Mouse (Mus musculus) hindbrain, embryonic 11.5 days (tissue): ENCODE measurements around the gene Fndc11. TPM values are rescaled to one million over a fixed set of nuclear protein-coding genes. Genes with fewer than 3 reads are reported as not detected.
"Not testable (repeated sequence)": the region's sequence is repeated elsewhere in the genome, so short reads cannot be mapped to it uniquely, and the experiment has no call there.

Experiments
- ATAC-seq: fragments of 200-750 bp; cut with Nextera tagmentation; 2 replicates; pipeline ENCODE4 v1.8.0; 2017; ENCODE audit warnings: mild to moderate bottlenecking, moderate TSS enrichment, moderate library complexity; ENCODE audit not compliant: low FRiP score
- DNase-seq: peaks from one replicate; pipeline ENCODE4 v3.0.0-alpha.2; 2015; ENCODE audit warnings: low spot score
- H3K27ac ChIP-seq: fragments of 300-500 bp; sonication (generic); 2 replicates; pipeline ENCODE4 v1.5.1; 2014; ENCODE audit warnings: mild to moderate bottlenecking, low read depth, low read length
- H3K27me3 ChIP-seq: fragments of 300-500 bp; sonication (generic); 2 replicates; pipeline ENCODE4 v1.6.1; 2014; ENCODE audit warnings: mild to moderate bottlenecking, low read length, moderate library complexity, mixed read lengths; ENCODE audit not compliant: control insufficient read depth, insufficient read depth
- H3K36me3 ChIP-seq: fragments of 300-500 bp; sonication (generic); 2 replicates; pipeline ENCODE4 v1.6.1; 2014; ENCODE audit warnings: mild to moderate bottlenecking, low read length, moderate library complexity, mixed read lengths; ENCODE audit not compliant: control insufficient read depth, insufficient read depth
- H3K4me1 ChIP-seq: fragments of 300-500 bp; sonication (generic); replicated peaks from 2 replicates; pipeline ENCODE4 v1.6.1; 2014; ENCODE audit warnings: low read length, mixed read lengths; ENCODE audit not compliant: control insufficient read depth, insufficient read depth
- H3K4me2 ChIP-seq: fragments of 300-500 bp; sonication (generic); replicated peaks from 2 replicates; pipeline ENCODE4 v1.6.1; 2014; ENCODE audit warnings: mild to moderate bottlenecking, low read depth, low read length
- H3K4me3 ChIP-seq: fragments of 300-500 bp; sonication (generic); 2 replicates; pipeline ENCODE4 v1.5.1; 2014; ENCODE audit warnings: low read depth, low read length
- H3K9ac ChIP-seq: fragments of 300-500 bp; sonication (generic); 2 replicates; pipeline ENCODE4 v1.6.1; 2014; ENCODE audit warnings: low read depth, low read length
- H3K9me3 ChIP-seq: fragments of 300-500 bp; sonication (generic); 2 replicates; pipeline ENCODE4 v1.6.1; 2016; ENCODE audit warnings: low read length; ENCODE audit not compliant: control insufficient read depth
- WGBS: fragments of 180-500 bp; shearing (Covaris S2); extraction: QIAGEN DNeasy Blood & Tissue Kit; methylation state at CpG from one replicate; pipeline ENCODE4 v1.1.7; 2014; 5-methylcytosine and 5-hydroxymethylcytosine counted together
- polyA plus RNA-seq: library from polyadenylated mRNA; unstranded; fragments of >200 nt; fragmentation: Nextera tagmentation; extraction: Ambion mirVana; gene quantifications from 2 replicates; pipeline ENCODE4 v1.2.1, GENCODE M21; 2014

The Fndc11 gene
- polyA plus RNA-seq, 1 experiment from 2014 or later = not detected

GRCm38 (mm10) chr2:181189321-181189720, 30.5 kb upstream of the Fndc11 start:
- H3K27ac ChIP-seq = no peak overlapping the region
- H3K9me3 ChIP-seq = no peaks in the 10 kb centered on the region
- H3K4me1 ChIP-seq = peaks cover 3% of the 10 kb centered on the region
- DNase-seq (no peak), ATAC-seq (no peak)
- no peak overlapping the region for H3K9ac ChIP-seq
- no peaks in the 10 kb centered on the region for H3K27me3 ChIP-seq
- WGBS = 89% methylated on average over 1 of the region's 1 CpGs
- no peak overlapping the region for H3K4me2 ChIP-seq
- no peaks in the 10 kb centered on the region for H3K36me3 ChIP-seq
- no peak overlapping the region for H3K4me3 ChIP-seq

GRCm38 (mm10) chr2:181191385-181191784, 28.4 kb upstream of the Fndc11 start:
- H3K4me1 ChIP-seq = not testable (repeated sequence)

GRCm38 (mm10) chr2:181191936-181192335, 27.9 kb upstream of the Fndc11 start:
- 58% methylated on average over 4 of the region's 4 CpGs for WGBS

More at GRCm38 (mm10) chr2:181191385-181191784, 28.4 kb upstream of the Fndc11 start:
- H3K27ac ChIP-seq, DNase-seq, H3K4me2 ChIP-seq, H3K9me3 ChIP-seq, H3K36me3 ChIP-seq, ATAC-seq, H3K4me3 ChIP-seq, H3K9ac ChIP-seq, H3K27me3 ChIP-seq: not testable (repeated sequence)
- WGBS = 72% methylated on average over 3 of the region's 4 CpGs

GRCm38 (mm10) chr2:181193044-181193443, 26.8 kb upstream of the Fndc11 start:
- Histone ChIP-seq H3K4me3 (no peak overlapping the region), H3K27me3 (no peaks in the 10 kb centered on the region), H3K36me3 (no peaks in the 10 kb centered on the region), H3K9ac (no peak overlapping the region), H3K27ac (no peak overlapping the region), H3K4me1 (peaks cover 3% of the 10 kb centered on the region), H3K9me3 (no peaks in the 10 kb centered on the region), H3K4me2 (no peak overlapping the region)
- no peak for ATAC-seq
- WGBS = 84% methylated on average over 3 of the region's 3 CpGs
- DNase-seq = no peak

More at GRCm38 (mm10) chr2:181191936-181192335, 27.9 kb upstream of the Fndc11 start:
- H3K9me3 ChIP-seq = no peaks in the 10 kb centered on the region
- no peak for DNase-seq
- H3K36me3 ChIP-seq = no peaks in the 10 kb centered on the region
- peaks cover 3% of the 10 kb centered on the region for H3K4me1 ChIP-seq
- no peak overlapping the region for H3K4me2 ChIP-seq
- no peak for ATAC-seq
- no peak overlapping the region for H3K27ac ChIP-seq
- H3K27me3 ChIP-seq = no peaks in the 10 kb centered on the region
- H3K4me3 ChIP-seq = no peak overlapping the region
- H3K9ac ChIP-seq = no peak overlapping the region

GRCm38 (mm10) chr2:181196628-181197300, 23.0 kb upstream of the Fndc11 start:
- DNase-seq (no peak), ATAC-seq (no peak)
- H3K27ac ChIP-seq = no peak overlapping the region
- H3K4me1 ChIP-seq = no peaks in the 10 kb centered on the region
- no peak overlapping the region for H3K4me2 ChIP-seq
- 92% methylated on average over 4 of the region's 4 CpGs for WGBS
- no peaks in the 10 kb centered on the region for H3K27me3 ChIP-seq
- no peak overlapping the region for H3K4me3 ChIP-seq
- H3K9me3 ChIP-seq = no peaks in the 10 kb centered on the region
- H3K9ac ChIP-seq = no peak overlapping the region
- H3K36me3 ChIP-seq = no peaks in the 10 kb centered on the region

- no peaks in the 10 kb centered on the region for H3K27me3 ChIP-seq
- ATAC-seq (no peak), DNase-seq (no peak)
- no peak overlapping the region for H3K4me3 ChIP-seq
- 74% methylated on average over 3 of the region's 3 CpGs for WGBS
- no peaks in the 10 kb centered on the region for H3K36me3 ChIP-seq
- H3K27ac ChIP-seq = no peak overlapping the region
- no peaks in the 10 kb centered on the region for H3K4me1 ChIP-seq
- no peak overlapping the region for H3K4me2 ChIP-seq
- H3K9ac ChIP-seq = no peak overlapping the region
- no peaks in the 10 kb centered on the region for H3K9me3 ChIP-seq
Measured at GRCm38 (mm10) chr2:181201606-181202005, 18.2 kb upstream of the Fndc11 start.

- no peak for ATAC-seq
- H3K4me2 ChIP-seq = no peak within 1 kb of the TSS
- no peaks in the 10 kb centered on the region for H3K27me3 ChIP-seq
- H3K4me3 ChIP-seq = no peak within 1 kb of the TSS
- WGBS = 94% methylated on average over 3 of the region's 3 CpGs
- H3K4me1 ChIP-seq = no peaks in the 10 kb centered on the region
- no peaks in the 10 kb centered on the region for H3K36me3 ChIP-seq
- no peaks in the 10 kb centered on the region for H3K9me3 ChIP-seq
- no peak within 1 kb of the TSS for H3K27ac ChIP-seq
- DNase-seq = no peak
- no peak within 1 kb of the TSS for H3K9ac ChIP-seq
Measured at GRCm38 (mm10) chr2:181202422-181202821, 17.4 kb upstream of the Fndc11 start, which contains the start of gene Ptk6. TSS of gene Ptk6 (minus strand) at chr2:181202789.

- 89% methylated on average over 6 of the region's 6 CpGs for WGBS
- H3K27ac ChIP-seq = no peak overlapping the region
- no peak overlapping the region for H3K9ac ChIP-seq
- no peaks in the 10 kb centered on the region for H3K4me1 ChIP-seq
- ATAC-seq (no peak), DNase-seq (no peak)
- H3K4me3 ChIP-seq = no peak overlapping the region
- H3K9me3 ChIP-seq = no peaks in the 10 kb centered on the region
- H3K36me3 ChIP-seq = no peaks in the 10 kb centered on the region
- no peaks in the 10 kb centered on the region for H3K27me3 ChIP-seq
- no peak overlapping the region for H3K4me2 ChIP-seq
Measured at GRCm38 (mm10) chr2:181202886-181203285, 16.9 kb upstream of the Fndc11 start.

GRCm38 (mm10) chr2:181205678-181206077, 14.1 kb upstream of the Fndc11 start:
- DNase-seq (no peak), ATAC-seq (no peak)
- H3K9me3 ChIP-seq = no peaks in the 10 kb centered on the region
- H3K4me1 ChIP-seq = no peaks in the 10 kb centered on the region
- no peak overlapping the region for H3K4me2 ChIP-seq
- no peak overlapping the region for H3K27ac ChIP-seq
- H3K36me3 ChIP-seq = no peaks in the 10 kb centered on the region
- 0 out of 2 replicates have a peak, but pooled peaks cover 2% of the 10 kb centered on the region for H3K27me3 ChIP-seq
- H3K4me3 ChIP-seq = no peak overlapping the region
- H3K9ac ChIP-seq = no peak overlapping the region
- WGBS = 83% methylated on average over 5 of the region's 5 CpGs
